Mouse (Mus musculus) urinary bladder, adult 2 months (tissue): ENCODE measurements around the gene Rwdd1. TPM values are rescaled to one million over a fixed set of nuclear protein-coding genes. Genes with fewer than 3 reads are reported as not detected.
"Not testable (repeated sequence)": the region's sequence is repeated elsewhere in the genome, so short reads cannot be mapped to it uniquely, and the experiment has no call there.

Experiments
- DNase-seq: peaks from one replicate; pipeline ENCODE4 v3.0.0; 2022; ENCODE audit warnings: low spot score
- polyA plus RNA-seq: library from polyadenylated mRNA; depleted of rRNA; stranded (reverse); fragments of >200 nt; gene quantifications from 2 replicates; pipeline ENCODE4 v1.2.3, GENCODE M21; 2012; rRNA removed

Gene Rwdd1
- 66.1 and 68.9 TPM in 2 replicates for polyA plus RNA-seq

DNA sequence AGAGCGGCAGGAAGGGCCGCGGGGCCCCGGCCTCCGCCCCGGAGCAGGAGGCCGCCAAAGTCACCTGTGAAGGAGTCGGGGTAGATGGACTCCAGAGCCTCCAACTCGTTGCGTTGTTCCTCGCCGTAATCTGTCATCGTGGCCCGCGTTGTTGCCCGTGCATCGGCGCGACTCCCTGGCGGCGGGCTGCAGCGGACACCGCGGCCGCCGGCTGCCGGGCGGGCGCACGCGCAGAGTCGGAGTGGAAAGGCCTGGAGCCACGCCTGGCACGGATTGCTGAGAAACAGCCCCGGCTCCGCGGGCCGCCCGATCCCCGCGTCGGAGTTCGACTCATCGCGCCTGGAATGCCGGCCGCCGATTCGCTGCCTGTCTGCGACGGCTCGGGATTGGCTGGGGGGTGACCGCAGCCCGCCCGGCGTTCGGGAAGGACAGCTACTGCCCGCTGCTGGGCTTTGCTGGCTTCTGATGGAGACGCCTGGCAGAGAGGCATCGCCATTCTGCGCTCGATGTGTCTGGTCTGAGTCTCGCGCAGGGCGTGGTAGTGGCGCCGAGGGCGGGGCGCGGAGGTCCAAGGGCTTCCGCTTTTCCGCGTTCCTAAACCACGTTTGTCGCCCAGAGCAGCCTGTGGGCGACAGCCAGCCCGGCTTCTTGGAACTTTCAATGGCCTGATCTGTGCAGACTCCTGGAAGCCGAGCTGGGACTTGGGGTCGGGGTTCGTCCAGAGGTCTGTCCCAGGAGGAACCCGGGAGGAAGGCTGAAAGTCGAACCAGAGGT, at the start of gene Rwdd1:
TSS of gene Rwdd1 (minus strand) at position 323 of the 774 bp plus-strand sequence.
- peak; percentile 94 for DNase-seq

DNA sequence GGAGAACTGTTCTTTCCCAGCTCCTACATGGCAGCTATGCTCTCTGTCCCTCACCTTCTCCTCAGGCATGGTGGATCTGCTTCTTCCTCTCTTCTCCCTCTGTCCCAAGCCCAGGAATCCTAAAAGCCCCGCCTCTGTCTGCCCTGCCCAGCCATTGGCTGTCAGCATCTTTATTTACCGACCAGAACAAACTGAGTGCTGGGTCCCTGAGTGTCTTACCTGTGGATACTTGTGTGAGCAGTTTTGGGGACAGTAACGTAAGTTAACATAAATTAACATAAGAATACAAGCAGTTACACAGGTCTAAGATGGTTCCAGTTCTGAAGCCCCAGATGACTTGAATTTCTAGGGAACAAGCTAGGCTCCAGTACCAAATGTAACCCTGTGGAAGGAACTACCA, 47.2 kb upstream of the Rwdd1 start:
- no peak for DNase-seq

DNA sequence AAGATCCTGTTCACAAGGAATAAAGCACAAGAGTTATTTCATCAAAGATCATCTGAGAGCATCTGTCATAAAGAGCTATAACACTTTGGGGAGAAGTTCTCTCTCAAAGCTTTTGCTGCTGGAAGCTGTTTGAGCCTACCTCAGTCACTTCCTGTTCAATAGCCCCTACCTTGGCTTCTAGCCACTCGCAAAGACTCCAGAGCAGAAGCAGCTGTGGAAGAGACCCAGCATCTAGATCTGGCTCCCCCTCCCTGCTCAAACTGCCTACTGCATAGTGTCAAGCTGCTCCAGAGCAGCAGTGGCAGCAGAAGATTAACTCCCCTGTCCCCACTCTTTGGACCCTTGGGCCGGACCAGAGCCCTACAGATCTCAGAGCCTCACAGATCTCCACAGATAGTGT, 34.6 kb upstream of the Rwdd1 start:
- no peak for DNase-seq

DNA sequence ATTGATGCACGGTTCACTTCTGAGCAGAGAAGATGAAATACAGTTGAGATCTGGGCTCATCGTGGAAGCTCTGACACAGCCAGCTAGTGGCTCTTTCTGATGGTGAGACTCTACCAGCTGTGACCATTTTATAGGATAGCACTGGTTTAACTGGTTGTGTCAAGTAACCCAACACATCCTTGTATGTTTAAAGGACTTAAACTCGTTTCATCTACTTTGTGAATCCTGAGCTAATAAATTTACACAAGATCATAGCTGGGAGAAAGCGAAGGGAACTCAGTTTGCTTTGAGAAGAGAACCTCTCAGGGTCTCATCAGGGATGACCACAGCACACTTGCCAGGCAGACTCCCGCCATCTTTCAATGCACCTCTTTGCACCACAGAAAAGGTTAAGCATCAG, 24.8 kb upstream of the Rwdd1 start, which contains the start of gene Calhm4:
TSS of gene Calhm4 (minus strand) at position 101 of the 400 bp plus-strand sequence.
- no peak for DNase-seq

DNA sequence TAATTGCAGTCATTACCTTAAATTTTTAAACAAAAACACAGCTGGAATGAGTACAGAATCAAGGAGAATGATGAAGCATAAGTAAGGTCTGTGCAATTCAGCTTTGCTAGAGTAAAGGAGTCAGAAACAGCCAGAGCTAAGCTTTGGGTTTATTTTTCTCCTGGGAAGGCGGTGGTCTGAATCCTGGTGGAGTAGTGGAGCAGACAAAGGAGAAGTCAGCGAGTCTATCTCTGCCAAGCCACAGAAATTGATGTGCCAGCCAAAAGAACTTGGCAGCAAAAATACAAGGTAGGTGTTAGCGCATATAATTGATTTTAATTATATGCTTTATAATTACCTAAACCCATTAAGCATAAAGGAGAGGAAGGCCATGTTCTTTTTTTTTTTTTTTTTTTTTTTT, 18.0 kb upstream of the Rwdd1 start, which contains the start of gene Trappc3l:
TSS of gene Trappc3l (plus strand) at position 197 of the 400 bp plus-strand sequence.
- no peak for DNase-seq

DNA sequence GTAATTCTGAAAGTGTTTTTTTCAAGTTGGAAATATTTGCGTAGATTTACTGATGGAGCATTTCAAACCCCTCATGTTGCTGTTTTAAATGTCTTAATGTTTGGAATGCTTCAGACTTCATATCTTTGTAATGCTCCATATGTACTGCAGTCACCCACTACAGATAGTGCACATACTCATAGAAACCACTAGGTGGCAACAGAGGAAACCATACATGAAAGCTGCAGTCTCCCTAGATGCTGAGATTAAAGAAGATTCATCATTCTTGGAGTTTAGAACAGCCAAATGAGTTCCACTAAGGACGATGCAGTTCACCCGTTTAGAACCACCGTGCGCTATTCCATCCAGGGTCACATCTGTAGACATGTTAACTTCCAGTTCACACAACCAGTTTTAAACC, 17.2 kb upstream of the Rwdd1 start:
- no peak for DNase-seq

DNA sequence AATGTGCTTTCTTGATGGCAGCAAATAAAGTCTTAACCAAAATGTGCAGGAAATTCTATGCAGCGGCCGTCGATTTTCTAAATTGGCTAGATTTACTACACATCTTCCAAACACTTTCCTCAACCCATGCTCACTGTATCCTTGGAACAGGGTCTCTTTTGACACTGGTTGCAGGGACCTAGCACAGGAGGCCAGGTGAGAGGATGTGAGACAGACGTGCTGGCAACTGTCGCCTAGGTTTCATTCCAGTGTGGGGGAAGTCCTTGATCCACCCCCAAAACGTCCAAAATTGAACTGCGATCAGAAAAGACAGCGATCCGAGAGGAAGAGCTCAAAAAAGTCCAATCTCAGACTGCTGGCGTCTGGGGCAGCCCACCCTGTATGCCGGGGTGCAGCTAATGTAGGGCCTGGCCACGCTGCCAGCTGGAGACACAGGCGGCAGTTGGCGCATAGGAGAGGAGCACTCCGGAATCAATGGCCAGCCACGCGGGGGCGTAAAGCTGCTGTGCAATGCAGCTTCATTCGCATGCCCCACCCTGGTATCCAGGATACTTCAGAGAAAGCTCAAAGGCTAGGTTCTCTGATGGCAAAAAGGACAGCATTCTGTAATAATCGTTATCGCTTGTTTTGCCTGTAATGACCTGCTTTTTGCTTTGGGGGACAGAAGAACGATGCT, 14.3 kb upstream of the Rwdd1 start:
- DNase-seq: peak; percentile 44

DNA sequence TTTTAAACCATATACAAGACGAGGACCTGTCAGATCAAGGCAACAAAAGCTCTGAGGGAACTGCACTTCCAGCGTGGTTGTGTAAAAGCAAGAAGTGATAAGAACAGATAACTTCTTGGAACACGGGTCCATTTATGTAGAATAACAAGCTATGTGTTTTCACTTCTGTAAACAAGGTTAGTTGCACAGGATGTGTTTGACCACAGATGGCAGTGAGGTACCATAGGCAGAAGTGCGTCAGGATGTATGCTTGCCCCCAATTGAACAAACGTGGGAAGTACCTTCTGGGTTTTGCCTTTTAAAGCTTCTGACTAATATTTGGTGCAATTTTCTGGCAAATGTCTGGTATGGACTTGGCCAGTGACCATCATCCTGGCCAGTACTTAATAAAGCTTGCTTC, 10.9 kb upstream of the Rwdd1 start:
- DNase-seq: no peak

DNA sequence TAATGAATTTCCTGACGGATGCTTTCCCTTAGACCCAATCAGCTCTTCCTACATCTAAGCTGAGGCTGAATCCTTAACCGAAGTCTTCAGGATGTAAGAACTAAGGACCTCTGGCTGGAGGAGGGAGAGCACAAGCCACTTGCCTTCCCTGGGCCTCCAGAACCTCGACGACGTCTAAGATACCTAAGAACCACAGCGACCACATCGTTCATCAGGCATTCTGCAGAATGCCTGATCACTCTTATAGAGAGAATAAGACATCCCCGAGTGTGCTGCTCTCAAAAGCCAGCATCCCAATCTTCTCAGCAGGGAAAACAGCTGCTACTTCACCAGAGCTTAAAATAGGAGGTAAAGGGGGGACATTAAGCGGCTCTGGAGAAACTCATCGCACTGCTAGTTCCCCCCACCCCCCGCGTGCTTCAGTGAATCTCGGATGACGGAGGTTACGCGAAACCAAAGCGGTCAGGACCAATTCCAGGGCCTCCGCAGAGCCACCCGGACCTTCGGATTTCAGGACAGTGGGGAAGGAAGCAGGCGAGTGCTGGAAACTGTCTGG, 600 bp downstream of the Rwdd1 start:
- DNase-seq: no peak

DNA sequence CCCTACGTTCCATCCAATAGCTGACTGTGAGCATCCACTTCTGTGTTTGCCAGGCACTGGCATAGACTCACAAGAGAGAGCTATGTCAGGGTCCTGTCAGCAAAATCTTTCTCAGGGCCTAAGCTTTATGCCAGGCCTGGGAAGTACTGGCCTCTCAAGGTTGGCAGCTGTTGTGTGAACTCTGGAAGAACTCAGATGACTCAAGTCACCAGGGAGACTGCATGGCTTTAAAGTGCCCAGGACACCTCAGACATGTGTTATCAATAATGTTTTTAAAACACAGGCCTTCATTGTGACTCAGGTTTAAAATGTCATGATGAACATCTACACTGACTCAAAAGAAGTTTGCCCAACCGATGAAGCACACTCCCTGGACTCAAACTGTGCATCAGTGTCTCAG, 6.2 kb downstream of the Rwdd1 start:
- DNase-seq: no peak

DNA sequence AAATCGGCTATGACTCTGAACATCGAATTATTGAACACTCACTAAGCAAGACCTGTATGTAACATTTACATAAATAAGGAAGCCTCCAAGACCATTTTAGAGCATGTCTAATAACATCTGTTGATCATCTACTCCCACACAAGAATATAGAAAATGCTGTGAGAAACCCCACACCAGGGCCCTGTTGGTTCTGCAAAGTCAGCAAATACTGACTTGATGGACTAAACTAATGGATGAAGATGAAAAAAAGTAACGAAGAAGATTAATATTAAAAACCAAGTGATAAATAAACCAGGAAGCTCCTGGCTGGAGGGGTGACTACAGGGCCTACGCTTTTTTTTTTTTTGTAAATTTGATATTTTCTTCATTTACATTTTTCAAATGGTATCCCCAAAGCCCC, 6.8 kb downstream of the Rwdd1 start:
- no peak for DNase-seq

DNA sequence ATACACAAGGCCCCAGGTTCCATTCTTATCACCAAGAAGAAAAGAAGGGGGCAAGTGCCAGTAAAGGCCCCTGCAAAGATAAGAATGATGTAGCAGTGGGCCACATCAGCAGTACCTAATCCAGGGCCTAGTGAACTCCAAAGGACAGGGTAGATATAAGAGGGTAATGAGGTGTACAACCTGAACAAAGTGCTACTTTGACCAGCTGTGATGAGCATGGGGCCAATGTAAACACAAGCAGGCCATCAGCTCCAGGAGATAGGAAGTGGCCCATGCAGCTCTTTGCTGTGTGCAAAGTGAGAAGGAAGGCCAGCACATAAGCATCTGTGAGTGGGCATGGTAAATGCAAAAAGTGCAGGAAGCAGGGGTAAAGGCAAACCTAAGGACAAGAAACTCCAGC, 21.0 kb downstream of the Rwdd1 start:
- no peak for DNase-seq

DNA sequence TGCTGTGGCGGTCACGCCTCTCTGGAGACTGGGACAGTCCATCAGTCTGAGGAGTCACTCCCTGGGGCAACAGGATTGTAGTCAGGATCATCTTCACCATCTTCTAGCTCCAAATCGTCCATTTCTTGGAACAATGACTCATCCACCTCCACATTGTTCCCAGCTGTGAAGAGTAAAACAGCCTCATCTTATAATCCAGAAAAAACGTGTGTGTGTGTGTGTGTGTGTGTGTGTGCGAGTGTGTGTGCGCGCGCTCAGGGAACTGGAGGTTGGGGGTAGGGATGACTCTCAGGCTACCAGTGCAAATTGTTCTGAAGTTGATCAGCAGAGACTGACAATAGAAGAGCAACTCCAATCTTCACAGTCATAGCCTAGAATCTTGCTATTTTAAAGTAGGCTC, 22.7 kb downstream of the Rwdd1 start:
- not testable (repeated sequence) for DNase-seq

DNA sequence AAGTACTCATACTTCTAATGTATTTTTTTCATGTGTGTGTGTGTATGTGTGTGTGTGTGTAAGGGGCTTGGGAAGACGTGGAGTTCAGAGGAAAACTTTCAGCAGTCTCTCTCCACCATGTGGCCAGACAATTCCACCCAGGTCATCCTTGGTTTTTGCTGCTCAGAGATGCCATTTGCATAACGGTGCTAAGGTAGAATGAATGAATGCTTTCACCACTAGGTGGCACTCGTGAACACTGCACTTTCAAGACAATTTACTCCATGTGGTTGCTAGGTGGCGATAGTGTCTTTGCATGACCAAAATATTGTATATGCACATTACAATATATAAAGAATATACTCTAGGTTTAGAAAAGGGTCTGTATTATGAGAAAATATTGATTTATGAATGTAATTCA, 32.7 kb downstream of the Rwdd1 start:
- DNase-seq: no peak

DNA sequence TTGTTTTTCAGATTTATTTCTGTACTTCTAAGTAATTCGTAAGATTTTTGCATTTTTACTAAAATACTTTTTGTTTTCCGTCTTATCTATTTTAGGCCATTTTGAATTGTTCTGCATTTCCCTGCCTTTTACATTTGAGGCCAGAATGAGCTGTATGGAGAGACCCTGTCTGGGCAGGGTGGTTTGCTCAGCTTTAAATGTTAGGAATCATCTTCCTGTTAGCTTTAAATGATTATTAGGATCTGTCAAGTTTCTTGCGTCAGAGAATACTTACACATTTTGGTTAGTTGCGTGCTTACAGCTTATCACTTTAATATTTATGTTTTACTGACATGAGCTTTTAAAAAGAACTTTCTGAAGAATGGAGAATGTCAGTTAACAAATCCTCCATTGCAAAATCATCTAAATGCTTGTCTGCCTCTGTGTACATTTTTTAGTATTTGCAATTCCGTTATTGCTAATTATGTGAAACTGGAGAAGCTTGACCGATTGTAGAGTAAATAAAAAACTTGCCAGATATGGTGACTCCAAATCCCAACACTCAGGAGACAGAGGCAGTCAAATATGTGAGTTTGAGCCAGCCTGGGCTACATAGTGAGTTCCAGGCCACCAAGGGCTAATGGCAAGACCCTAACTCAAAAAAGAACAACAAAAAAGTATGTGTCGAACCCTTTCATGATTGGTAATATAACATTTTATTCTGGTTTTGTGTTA, 44.5 kb downstream of the Rwdd1 start:
- no peak for DNase-seq

DNA sequence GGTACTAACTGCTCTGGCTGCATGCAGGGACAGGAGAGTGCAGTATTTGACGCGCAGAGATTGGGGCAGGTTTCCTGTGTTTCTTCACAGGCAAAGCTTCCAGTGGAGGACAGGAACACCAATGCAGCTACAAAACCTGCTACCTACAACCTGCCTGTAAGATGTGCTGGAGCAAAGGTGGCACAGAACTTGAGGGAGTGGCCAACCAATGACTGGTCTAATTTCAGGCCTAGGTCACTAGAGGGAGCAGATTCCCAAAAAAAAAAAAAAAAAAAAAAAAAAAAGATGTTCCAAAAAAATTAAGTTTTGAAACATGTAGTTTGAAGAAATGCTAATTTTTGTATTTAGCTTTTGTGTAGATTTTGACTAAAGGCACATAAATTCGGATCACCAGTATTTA, 66.9 kb downstream of the Rwdd1 start:
- DNase-seq: no peak

DNA sequence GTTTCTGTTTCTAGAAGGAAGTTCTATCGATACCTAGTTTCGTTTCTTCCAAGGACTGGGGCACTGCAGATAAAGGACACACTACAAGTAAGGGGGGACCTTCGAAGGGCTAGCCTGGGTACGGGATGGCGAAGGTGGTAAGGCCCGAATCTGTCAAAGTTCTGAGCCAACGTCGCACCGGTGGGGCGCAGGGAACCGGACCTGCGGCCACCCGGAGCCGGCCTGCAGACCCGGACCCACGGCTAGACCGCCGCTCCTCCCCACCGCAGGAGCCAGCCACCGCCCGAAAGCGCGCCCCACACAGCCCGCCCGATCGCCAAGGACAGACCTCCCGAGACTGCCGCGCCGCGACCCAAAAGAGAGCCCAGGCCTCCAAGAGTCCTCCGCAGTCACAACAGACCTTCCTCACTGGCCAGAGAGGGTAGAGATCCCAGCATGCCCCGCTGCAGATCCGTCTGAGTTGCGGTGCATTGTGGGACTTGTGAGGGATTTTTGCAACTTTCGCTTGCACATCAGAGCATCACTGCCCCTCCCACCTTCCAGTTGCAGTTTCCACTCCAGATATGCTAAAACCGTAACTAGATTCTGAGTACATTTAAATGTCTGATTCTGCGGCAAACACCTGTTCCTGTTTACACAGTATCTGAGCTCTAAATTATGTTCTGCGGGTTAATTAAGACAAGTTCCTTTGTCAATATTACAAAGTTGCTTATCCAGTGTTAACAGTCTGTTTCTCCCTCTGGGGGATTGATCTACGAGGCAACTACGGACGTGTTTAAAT, 68.4 kb downstream of the Rwdd1 start, which contains the start of gene Zup1:
TSS of gene Zup1 (minus strand) at position 467 of the 781 bp plus-strand sequence.
- peak; percentile 60 for DNase-seq
